Mouse (Mus musculus) WW6 (cell line): ENCODE results near the gene Zc3h13.
A peak's percentile ranks its signal among the peaks of the same experiment; 100 is the strongest.

Experiments used
- DNase-seq: peaks from one replicate; pipeline ENCODE4 v3.0.0-alpha.2; 2013; ENCODE audit warnings: low read depth, low spot score

Gene Zc3h13

GRCm38 (mm10) chr14:75323354-75323753 is 39.2 kb downstream of the Zc3h13 start:
- DNase-seq: no peak

- no peak for DNase-seq
Observed at GRCm38 (mm10) chr14:75328062-75328461, 43.9 kb downstream of the Zc3h13 start.

DNA sequence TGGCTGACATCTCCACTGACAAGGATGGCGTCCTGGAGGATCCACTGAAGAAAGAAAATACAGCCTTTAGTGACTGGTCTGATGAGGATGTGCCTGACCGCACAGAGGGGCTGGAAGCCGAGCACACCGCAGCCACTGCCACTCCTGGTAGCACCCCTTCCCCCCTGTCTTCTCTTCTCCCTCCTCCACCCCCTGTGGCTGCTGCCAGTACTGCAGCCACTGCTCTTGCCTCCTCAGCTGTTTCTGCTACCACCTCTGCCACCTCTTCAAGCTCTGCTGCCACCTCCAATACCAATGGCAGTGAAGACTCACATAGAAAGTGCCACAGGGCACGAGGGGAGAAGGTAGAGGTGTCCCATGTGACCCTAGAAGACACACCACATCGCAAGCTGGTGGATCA is 46.4 kb downstream of the Zc3h13 start:
- peak; percentile 24 for DNase-seq

- no peak for DNase-seq
Observed at GRCm38 (mm10) chr14:75334321-75334720, 50.1 kb downstream of the Zc3h13 start.

- no peak for DNase-seq
Observed at GRCm38 (mm10) chr14:75337884-75338283, 53.7 kb downstream of the Zc3h13 start.

GRCm38 (mm10) chr14:75346041-75346440 is 61.9 kb downstream of the Zc3h13 start:
- no peak for DNase-seq

DNA sequence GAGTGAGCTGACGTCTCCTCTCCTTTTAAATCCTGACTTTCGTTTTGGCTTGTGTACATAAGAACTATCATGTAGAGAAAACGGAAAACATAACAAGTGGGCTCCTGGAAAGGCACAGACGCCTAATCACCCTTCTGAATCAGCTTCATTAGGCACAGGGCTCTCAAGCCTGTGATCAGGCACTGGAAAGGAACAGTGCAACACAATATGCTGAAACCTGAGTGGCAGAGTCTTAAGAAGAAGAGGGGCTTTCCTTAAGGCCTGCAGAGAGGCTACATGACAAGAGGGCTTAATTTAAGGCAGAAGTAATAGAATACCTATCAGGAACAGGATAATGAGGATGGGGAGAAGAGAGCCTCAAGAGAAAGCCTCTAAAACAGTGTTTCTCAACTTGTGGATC is 67.5 kb downstream of the Zc3h13 start:
- no peak for DNase-seq

- DNase-seq: no peak
Observed at GRCm38 (mm10) chr14:75363316-75363715, 79.1 kb downstream of the Zc3h13 start.

DNA sequence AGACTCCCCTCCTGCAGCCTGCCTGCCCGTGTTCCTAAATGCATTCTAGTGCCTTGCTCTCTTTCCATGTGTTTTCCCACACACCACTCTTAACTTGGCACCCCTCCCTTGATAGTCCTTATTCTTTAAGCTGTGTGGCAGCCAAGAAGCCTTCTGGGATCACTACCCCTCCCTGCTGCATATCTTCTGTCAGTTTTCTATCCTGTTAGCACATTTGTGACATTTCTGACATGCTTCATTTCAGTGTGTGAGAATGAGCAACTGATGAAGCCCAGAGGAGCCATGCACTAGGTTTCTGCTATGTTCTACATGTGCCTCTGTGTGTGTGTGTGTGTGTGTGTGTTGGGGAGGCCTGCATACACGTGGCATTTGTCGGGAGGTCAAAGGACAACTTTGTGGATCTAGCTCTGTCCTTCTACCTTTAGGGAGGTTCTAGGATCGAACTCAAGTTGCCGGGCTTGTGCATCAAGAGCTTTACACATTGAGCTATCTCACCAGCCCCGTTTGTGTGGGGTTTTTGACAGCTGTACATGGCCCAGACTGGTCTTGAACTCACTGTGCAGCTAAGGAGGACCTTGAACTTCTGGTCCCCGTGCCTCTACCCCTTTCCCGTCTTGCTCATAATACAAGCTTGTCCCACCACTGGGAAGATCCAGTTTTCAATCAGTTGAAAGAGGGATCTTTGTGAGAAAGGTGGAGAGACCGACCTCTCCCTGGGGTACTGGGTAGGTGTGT is 81.3 kb downstream of the Zc3h13 start:
- DNase-seq: no peak

- no peak for DNase-seq
Observed at GRCm38 (mm10) chr14:75366741-75367140, 82.6 kb downstream of the Zc3h13 start.

GRCm38 (mm10) chr14:75367503-75367902 is 83.3 kb downstream of the Zc3h13 start:
- DNase-seq: no peak

DNA sequence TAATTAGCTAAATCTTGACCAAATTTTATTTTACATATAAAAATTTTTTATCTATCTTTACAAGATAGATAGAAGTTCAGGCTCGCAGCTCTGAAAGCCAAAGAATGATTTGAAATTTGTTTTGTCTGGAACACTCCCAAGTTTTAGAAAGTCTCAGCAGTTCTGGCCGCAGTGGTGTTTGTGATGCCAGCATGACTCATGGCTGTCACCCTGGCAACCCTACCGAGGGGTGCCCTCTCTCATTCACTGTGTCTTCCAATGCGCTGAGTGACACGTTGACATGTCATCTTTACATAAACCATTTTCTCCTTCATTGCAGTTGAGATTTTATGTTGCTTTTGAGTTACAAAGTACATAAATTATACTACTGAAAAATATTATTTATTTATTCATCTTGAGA is 85.7 kb downstream of the Zc3h13 start:
- DNase-seq: no peak

GRCm38 (mm10) chr14:75375006-75375598 is 90.9 kb downstream of the Zc3h13 start:
- no peak for DNase-seq

DNA sequence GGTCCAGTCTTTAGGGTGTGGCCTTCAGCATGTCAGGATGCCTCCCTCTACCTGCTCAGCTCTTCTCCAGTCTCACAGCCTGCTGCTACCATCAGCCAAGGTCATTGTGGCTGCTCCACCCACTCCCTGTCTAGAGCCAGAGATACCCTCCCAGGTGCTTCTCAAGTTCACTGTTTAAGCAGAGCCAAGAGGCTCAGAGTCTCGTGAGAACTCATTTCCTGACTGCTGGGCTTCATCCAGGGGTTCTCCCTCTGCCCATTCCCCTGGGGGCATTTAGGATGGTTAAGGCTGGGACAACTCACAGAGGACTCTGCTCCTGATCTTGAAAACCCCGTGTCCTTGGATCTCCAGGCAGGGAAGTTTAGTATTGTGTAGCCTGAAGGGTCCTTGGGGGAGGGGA is 92.1 kb downstream of the Zc3h13 start:
- DNase-seq: peak; percentile 59

GRCm38 (mm10) chr14:75377612-75378011 is 93.4 kb downstream of the Zc3h13 start:
- no peak for DNase-seq
